Mouse (Mus musculus): Measurements from ENCODE around the gene Cct3.
"Not testable (repeated sequence)": the region's sequence is repeated elsewhere in the genome, so short reads cannot be mapped to it uniquely, and the experiment has no call there.

Cct3 gene

DNA sequence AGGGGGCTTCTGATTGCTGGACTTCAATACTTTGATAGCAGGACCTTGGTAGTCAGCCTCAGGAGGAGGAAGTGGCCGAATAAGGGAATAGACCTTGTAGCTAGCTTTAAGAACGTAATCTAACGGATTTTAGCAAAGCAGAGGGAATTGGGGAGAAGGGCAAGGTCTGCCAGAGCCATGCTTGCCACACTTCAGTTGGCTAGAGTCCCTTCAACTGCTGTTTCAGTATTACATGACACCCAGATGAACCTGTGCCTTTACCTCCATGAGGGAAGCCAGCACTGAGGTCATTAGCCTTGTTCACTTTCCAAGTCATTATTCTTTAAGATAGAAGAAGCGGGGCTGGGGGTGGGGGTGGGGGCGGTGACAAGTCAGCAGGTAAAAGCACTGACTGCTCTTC lies 27.9 kb upstream of the Cct3 start:
- TF ChIP-seq NANOG (IDR thresholded peaks at IDR 0.05; ENCODE audit: borderline replicate concordance, low read length) (no peak), POU5F1 (IDR thresholded peaks at IDR 0.05; ENCODE audit: borderline replicate concordance, low read length) (no peak), CTCF (conservative IDR thresholded peaks at IDR 0.05; ENCODE audit: low read length) (no peak)
- no peaks in the 10 kb centered on the region for H3K9me3 ChIP-seq (ENCODE audit: low read length)
- peaks cover 31% of the 10 kb centered on the region for H3K4me1 ChIP-seq (replicated peaks; ENCODE audit: low read depth, low read length)
- no peaks in the 10 kb centered on the region for H3K27me3 ChIP-seq (ENCODE audit: insufficient read depth, low read length)
- H3K36me3 ChIP-seq (ENCODE audit: insufficient read depth, low read length) = peaks cover 4% of the 10 kb centered on the region; the same call in 1 of the 2 replicates
- no peak overlapping the region for H3K4me3 ChIP-seq (replicated peaks; ENCODE audit: low read length)

DNA sequence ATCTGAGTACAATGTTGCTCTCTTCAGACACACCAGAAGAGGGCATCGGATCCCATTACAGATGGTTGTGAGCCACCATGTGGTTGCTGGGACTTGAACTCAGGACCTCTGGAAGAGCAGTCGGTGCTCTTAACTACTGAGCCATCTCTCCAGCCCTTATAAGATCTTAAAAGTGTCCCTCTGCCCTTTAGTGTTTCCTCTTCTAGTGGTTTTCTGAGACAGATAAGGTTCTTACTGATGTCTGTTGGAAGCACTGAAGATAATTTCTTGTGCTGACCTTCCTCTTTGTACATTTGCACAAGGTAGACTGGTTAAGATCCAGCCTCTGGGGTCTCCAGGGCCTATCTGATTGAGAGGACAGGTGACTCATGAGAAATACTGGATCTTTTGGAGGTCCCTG lies 25.6 kb upstream of the Cct3 start:
- H3K9me3 ChIP-seq (ENCODE audit: low read length); H3K4me3 ChIP-seq (replicated peaks; ENCODE audit: low read length); H3K27me3 ChIP-seq (ENCODE audit: insufficient read depth, low read length): not testable (repeated sequence)
- H3K4me1 ChIP-seq (replicated peaks; ENCODE audit: low read depth, low read length) = peaks cover 37% of the 10 kb centered on the region
- peaks cover 13% of the 10 kb centered on the region for H3K36me3 ChIP-seq (ENCODE audit: insufficient read depth, low read length)

DNA sequence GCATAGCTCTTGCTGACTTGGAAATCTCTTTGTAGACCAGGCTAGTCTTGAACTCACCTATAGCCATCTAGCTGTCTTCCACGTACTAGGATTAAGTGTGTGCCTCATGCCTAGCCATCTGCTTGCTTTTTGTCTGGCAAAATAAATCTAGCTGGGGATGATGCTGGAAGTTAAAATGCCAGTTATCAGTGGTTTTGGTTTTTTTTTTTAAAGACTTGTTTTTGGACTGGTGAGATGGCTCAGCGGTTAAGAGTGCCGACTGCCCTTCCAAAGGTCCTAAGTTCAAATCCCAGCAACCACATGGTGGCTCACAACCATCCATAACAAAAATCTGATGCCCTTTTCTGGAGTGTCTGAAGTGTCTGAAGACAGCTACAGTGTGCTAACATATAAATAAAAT lies 25.1 kb upstream of the Cct3 start:
- no peaks in the 10 kb centered on the region for H3K27me3 ChIP-seq (ENCODE audit: insufficient read depth, low read length)
- H3K36me3 ChIP-seq (ENCODE audit: insufficient read depth, low read length) = peaks cover 13% of the 10 kb centered on the region
- no peak overlapping the region for H3K4me3 ChIP-seq (replicated peaks; ENCODE audit: low read length)
- H3K4me1 ChIP-seq (replicated peaks; ENCODE audit: low read depth, low read length) = peaks cover 39% of the 10 kb centered on the region
- no peaks in the 10 kb centered on the region for H3K9me3 ChIP-seq (ENCODE audit: low read length)
- TF ChIP-seq NANOG (IDR thresholded peaks at IDR 0.05; ENCODE audit: borderline replicate concordance, low read length) (no peak), POU5F1 (IDR thresholded peaks at IDR 0.05; ENCODE audit: borderline replicate concordance, low read length) (no peak), CTCF (conservative IDR thresholded peaks at IDR 0.05; ENCODE audit: low read length) (no peak)

DNA sequence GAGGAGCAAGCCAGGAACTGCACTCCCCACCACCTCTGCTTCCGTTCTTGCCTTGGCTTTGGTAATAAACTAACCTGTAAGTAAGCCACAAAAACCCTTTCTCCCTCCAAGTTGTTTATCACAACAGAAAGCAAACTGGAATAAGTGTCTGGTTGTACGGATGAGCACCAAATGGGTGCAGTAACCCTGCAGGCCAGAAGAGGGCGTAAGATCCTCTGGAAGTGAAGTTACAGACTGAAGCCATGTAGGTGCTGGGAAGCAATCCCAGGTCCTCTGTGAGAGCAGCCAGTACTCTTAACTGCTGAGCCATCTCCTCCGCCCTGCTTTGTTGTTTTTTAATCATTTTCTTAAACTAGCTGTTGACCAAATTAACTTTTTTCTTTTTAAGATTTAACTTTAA lies 22.9 kb upstream of the Cct3 start:
- Histone ChIP-seq H3K27me3 (ENCODE audit: insufficient read depth, low read length) (no peaks in the 10 kb centered on the region), H3K9me3 (ENCODE audit: low read length) (no peaks in the 10 kb centered on the region), H3K4me1 (replicated peaks; ENCODE audit: low read depth, low read length) (peaks cover 51% of the 10 kb centered on the region), H3K4me3 (replicated peaks; ENCODE audit: low read length) (no peak overlapping the region), H3K36me3 (ENCODE audit: insufficient read depth, low read length) (peaks cover 13% of the 10 kb centered on the region)
- no peak for TF ChIP-seq NANOG (IDR thresholded peaks at IDR 0.05; ENCODE audit: borderline replicate concordance, low read length)
- no peak for TF ChIP-seq POU5F1 (IDR thresholded peaks at IDR 0.05; ENCODE audit: borderline replicate concordance, low read length)
- TF ChIP-seq CTCF (conservative IDR thresholded peaks at IDR 0.05; ENCODE audit: low read length) = peak; percentile 74

DNA sequence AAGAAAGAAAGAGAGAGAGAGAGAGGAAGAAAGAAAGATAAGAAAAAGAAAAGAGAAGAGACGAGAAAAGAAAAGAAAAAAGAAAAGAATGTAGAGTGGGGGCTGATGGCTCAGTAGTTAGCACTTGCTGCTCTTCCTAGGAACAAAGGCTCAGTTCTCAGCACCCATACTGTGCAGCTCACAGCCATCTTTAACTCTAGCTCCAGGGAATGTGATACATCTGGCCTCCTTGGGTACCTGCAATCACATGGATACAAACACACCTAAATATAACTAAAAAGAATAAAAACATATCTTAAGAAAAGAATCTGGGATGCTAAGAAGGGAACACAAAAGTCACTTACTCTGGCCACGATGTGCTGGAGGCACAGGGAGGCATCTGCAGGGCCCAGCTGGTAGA lies 20.8 kb upstream of the Cct3 start:
- Histone ChIP-seq H3K9me3 (ENCODE audit: low read length) (no peaks in the 10 kb centered on the region), H3K4me1 (replicated peaks; ENCODE audit: low read depth, low read length) (peaks cover 64% of the 10 kb centered on the region), H3K4me3 (replicated peaks; ENCODE audit: low read length) (peak overlapping the region; percentile 73), H3K27me3 (ENCODE audit: insufficient read depth, low read length) (no peaks in the 10 kb centered on the region), H3K36me3 (ENCODE audit: insufficient read depth, low read length) (peaks cover 13% of the 10 kb centered on the region)
- TF ChIP-seq CTCF (conservative IDR thresholded peaks at IDR 0.05; ENCODE audit: low read length) (no peak), POU5F1 (IDR thresholded peaks at IDR 0.05; ENCODE audit: borderline replicate concordance, low read length) (no peak), NANOG (IDR thresholded peaks at IDR 0.05; ENCODE audit: borderline replicate concordance, low read length) (no peak; the same call in 1 of the 2 replicates)

DNA sequence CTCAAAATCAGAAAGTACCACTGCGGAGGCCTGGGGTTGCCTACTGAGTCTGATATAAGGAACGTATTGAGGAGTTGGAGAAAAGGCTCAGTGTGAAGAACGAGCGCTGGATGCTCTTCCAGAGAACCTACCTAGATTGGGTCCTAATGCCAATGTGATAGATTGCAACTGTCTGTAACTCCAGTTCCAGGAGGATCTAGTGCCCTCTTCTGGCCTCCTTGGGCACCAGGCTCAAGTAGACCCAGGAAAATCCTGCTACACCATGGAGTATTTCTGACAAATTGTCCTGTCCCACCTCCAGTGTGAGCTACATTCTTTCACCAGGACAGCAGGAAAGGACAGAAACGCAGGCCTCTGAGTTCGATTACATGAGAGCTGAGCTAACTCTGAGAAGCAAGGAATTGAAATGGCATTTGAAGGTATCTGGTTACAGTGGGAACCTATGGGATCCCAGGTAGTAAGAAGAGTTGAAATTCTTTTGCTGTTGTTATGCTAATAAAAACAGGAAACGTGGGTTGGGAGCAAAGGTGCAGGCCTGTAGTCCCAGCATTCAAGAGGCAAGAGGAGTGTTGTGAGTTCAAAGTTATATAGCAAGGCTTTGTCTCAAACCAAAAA lies 20.3 kb upstream of the Cct3 start:
- TF ChIP-seq POU5F1 (IDR thresholded peaks at IDR 0.05; ENCODE audit: borderline replicate concordance, low read length) (no peak), CTCF (conservative IDR thresholded peaks at IDR 0.05; ENCODE audit: low read length) (peak; percentile 47)
- Histone ChIP-seq H3K9me3 (ENCODE audit: low read length) (no peaks in the 10 kb centered on the region), H3K36me3 (ENCODE audit: insufficient read depth, low read length) (peaks cover 13% of the 10 kb centered on the region), H3K4me1 (replicated peaks; ENCODE audit: low read depth, low read length) (peaks cover 66% of the 10 kb centered on the region), H3K4me3 (replicated peaks; ENCODE audit: low read length) (peak overlapping the region; percentile 73), H3K27me3 (ENCODE audit: insufficient read depth, low read length) (no peaks in the 10 kb centered on the region)

DNA sequence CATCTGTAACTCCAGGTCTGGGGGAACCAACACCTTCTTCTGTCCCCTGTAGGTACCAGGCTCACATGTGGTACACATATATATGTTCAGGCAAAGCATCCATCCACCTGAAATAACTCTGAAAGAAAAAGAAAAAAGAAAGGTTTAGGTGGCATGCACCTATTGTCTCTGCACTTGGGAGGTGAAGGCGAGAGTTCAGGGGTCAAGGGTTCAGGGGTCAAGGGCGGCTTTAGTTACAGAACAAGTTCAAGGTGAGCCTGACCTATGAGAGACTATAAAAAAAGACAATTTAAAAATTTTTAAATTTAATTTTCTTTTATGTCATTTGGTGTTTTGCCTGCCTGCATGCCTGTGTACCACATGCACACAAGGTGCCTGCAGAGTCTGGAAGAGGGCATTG lies 16.9 kb upstream of the Cct3 start:
- Histone ChIP-seq H3K27me3 (ENCODE audit: insufficient read depth, low read length) (no peaks in the 10 kb centered on the region), H3K4me3 (replicated peaks; ENCODE audit: low read length) (peak overlapping the region; percentile 69), H3K9me3 (ENCODE audit: low read length) (peaks cover 15% of the 10 kb centered on the region), H3K4me1 (replicated peaks; ENCODE audit: low read depth, low read length) (peaks cover 77% of the 10 kb centered on the region), H3K36me3 (ENCODE audit: insufficient read depth, low read length) (peaks cover 8% of the 10 kb centered on the region)
- no peak for TF ChIP-seq POU5F1 (IDR thresholded peaks at IDR 0.05; ENCODE audit: borderline replicate concordance, low read length)
- TF ChIP-seq NANOG (IDR thresholded peaks at IDR 0.05; ENCODE audit: borderline replicate concordance, low read length) = no peak
- no peak for TF ChIP-seq CTCF (conservative IDR thresholded peaks at IDR 0.05; ENCODE audit: low read length)

DNA sequence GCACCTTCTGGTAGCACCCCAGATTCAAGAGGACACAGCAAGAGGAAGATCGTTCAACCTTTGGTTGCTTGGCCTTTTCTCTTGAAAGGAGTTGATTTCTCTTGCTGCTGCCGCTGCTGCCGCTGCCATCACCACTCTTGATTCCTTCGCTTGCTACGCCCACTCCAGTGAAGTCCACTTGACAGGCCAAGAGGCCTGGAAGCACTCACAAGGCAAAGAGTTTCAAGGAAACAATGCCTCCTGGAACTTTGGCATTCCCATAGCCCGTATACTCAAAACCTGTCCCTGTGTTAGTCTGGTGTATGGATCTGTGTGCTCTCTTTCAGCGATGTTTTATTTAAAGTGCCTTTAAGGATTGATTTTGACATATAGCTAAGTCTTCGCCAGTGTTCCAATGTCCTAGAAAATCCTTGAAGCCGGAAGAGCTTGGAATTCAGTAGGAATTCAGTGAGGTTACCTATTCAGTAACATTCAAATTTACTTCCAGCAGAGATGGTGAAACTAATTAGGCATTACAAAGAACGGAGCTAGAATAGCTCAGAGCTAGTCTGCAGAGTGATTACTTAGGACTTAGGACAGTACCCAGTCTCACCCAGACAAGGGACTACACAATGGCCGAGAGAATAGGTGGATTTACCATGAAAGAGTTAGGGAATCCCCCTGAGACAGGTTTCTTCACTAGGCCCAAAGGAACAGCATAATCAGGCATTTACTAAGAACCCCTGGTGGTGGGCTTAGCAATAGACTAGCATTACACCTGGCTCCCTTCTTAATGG lies 15.6 kb upstream of the Cct3 start:
- peaks cover 65% of the 10 kb centered on the region for H3K4me1 ChIP-seq (replicated peaks; ENCODE audit: low read depth, low read length)
- peaks cover 17% of the 10 kb centered on the region for H3K36me3 ChIP-seq (ENCODE audit: insufficient read depth, low read length)
- TF ChIP-seq NANOG (IDR thresholded peaks at IDR 0.05; ENCODE audit: borderline replicate concordance, low read length) = peak; percentile 86
- peaks cover 18% of the 10 kb centered on the region for H3K9me3 ChIP-seq (ENCODE audit: low read length)
- H3K27me3 ChIP-seq (ENCODE audit: insufficient read depth, low read length) = not testable (repeated sequence)
- peak overlapping the region; percentile 69 for H3K4me3 ChIP-seq (replicated peaks; ENCODE audit: low read length)

DNA sequence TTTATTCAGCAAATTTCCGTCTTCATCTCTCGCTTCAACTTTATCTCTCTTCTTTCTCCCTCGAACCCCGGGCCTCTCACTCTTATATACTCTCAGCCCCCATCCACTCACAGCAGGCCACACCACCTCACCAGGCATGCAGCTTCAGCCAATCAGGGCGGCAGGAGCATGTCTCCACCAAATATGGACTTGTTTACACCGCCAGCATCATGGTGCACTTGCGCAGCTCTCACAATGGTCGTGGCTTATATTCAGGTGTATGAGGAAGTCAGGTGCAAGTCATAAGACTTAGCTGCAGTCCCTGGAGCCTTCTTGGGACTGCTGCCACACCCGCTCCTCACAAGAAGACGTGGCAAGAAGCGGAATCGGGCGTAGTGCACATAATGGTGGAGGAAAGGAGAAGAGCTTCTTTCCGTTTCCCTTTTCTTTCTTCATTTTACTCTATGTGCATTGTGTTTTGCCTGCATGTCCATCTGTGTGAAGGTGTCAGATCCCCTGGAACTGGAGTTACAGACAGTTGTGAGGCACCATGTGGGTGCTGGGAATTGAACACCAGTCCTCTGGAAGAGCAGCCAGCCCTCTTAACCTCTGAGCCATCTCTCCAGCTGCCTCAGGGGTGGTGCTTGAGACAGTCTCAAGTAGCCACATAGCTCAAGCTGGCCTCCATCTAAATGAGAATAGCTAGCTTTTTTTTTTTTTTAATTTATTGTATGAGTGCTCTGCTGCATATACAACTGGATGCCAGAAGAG lies 11.9 kb upstream of the Cct3 start:
- H3K4me3 ChIP-seq (replicated peaks; ENCODE audit: low read length); H3K27me3 ChIP-seq (ENCODE audit: insufficient read depth, low read length): not testable (repeated sequence)
- Histone ChIP-seq H3K4me1 (replicated peaks; ENCODE audit: low read depth, low read length) (peaks cover 65% of the 10 kb centered on the region), H3K36me3 (ENCODE audit: insufficient read depth, low read length) (peaks cover 36% of the 10 kb centered on the region), H3K9me3 (ENCODE audit: low read length) (peaks cover 18% of the 10 kb centered on the region)

DNA sequence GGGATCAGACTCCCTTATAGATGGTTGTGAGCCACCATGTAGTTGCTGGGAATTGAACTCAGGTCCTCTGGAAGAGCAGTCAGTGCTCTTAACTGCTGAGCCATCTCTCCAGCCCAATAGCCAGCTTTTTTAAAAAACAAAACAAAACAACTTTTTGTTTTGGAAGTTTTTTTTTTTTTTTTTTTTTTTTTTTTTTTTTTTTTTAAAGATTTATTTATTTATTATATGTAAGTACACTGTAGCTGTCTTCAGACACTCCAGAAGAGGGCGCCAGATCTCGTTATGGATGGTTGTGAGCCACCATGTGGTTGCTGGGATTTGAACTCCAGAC lies 11.4 kb upstream of the Cct3 start:
- H3K27me3 ChIP-seq (ENCODE audit: insufficient read depth, low read length); H3K4me3 ChIP-seq (replicated peaks; ENCODE audit: low read length): not testable (repeated sequence)
- Histone ChIP-seq H3K4me1 (replicated peaks; ENCODE audit: low read depth, low read length) (peaks cover 65% of the 10 kb centered on the region), H3K36me3 (ENCODE audit: insufficient read depth, low read length) (peaks cover 41% of the 10 kb centered on the region), H3K9me3 (ENCODE audit: low read length) (peaks cover 18% of the 10 kb centered on the region)

All from E14TG2a.4 (cell line).